Mouse (Mus musculus): ENCODE measurements around the gene Iqck. TPM values are rescaled to one million over a fixed set of nuclear protein-coding genes. Genes with fewer than 3 reads are reported as not detected.
A peak's percentile ranks its signal among the peaks of the same experiment; 100 is the strongest.

The Iqck gene
- total and polyA plus RNA-seq, 2 experiments from 2014 or later, result 3.5 to 5.9 TPM

DNA sequence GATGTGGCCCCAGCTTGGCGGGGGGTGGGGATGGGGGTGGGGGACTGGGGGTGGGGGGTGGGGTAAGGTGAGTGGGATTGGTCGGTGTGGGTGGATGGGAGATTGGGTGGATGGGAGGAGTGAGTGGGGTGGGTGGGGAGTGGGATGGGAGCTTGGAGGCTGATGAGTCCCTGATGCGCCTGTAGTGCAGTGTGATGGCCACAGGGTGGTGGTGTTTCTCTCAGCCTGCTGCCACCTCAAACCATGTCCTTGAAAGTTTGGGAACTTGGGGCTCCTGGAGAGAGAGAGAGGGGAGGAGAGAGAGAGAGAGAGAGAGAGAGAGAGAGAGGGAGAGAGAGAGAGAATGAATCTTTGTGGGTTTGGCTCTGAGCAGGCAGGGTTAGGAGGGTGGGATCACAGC, 160.2 kb downstream of the Iqck start:
- DNase-seq (ENCODE audit: low spot score) (peak; percentile 76), ATAC-seq (ENCODE audit: low FRiP score) (no peak)
- Histone ChIP-seq H3K9me3 (ENCODE audit: low read length) (no peaks in the 10 kb centered on the region), H3K27me3 (ENCODE audit: insufficient read depth, low read length) (no peaks in the 10 kb centered on the region; the same call in 1 of the 2 replicates), H3K27ac (ENCODE audit: low read depth, low read length) (no peak overlapping the region), H3K9ac (replicated peaks; ENCODE audit: low read length, poor library complexity, severe bottlenecking) (no peak overlapping the region), H3K4me2 (ENCODE audit: low read depth, low read length, poor library complexity, severe bottlenecking) (no peak overlapping the region), H3K36me3 (ENCODE audit: insufficient read depth, low read length) (no peaks in the 10 kb centered on the region), H3K4me3 (ENCODE audit: low read depth, low read length) (no peak overlapping the region), H3K4me1 (ENCODE audit: insufficient read depth, low read length) (no peaks in the 10 kb centered on the region)
- WGBS, result 0% methylated on average over 2 of the region's 3 CpGs
- peak; percentile 77 for TF ChIP-seq CTCF (IDR thresholded peaks at IDR 0.05)

GRCm38 (mm10) chr7:119019537-119019936, 164.0 kb downstream of the Iqck start:
- H3K27ac ChIP-seq (ENCODE audit: low read depth, low read length), result no peak overlapping the region
- H3K4me2 ChIP-seq (ENCODE audit: low read depth, low read length, poor library complexity, severe bottlenecking), result no peak overlapping the region
- TF ChIP-seq CTCF (IDR thresholded peaks at IDR 0.05), result peak; percentile 88
- ATAC-seq (ENCODE audit: low FRiP score), result peak; percentile 70
- H3K4me1 ChIP-seq (ENCODE audit: insufficient read depth, low read length), result no peaks in the 10 kb centered on the region
- H3K27me3 ChIP-seq (ENCODE audit: insufficient read depth, low read length), result no peaks in the 10 kb centered on the region; the same call in 1 of the 2 replicates
- WGBS, result 10% methylated on average over 4 of the region's 4 CpGs
- H3K9ac ChIP-seq (replicated peaks; ENCODE audit: low read length, poor library complexity, severe bottlenecking), result no peak overlapping the region
- H3K36me3 ChIP-seq (ENCODE audit: insufficient read depth, low read length), result no peaks in the 10 kb centered on the region
- no peak overlapping the region for H3K4me3 ChIP-seq (ENCODE audit: low read depth, low read length)
- DNase-seq (ENCODE audit: low spot score), result peak; percentile 87
- no peaks in the 10 kb centered on the region for H3K9me3 ChIP-seq (ENCODE audit: low read length)

Other genes starting within 250 kb of the Iqck start
- 298 and 300 TPM in 2 replicates for gene Gde1, start 150.0 kb upstream of the Iqck start, total RNA-seq (2014; rRNA removed)
- 272 and 286 TPM in 2 replicates for gene Gde1, start 150.0 kb upstream of the Iqck start, polyA plus RNA-seq (2015; fragmentation: Nextera tagmentation; extraction: Ambion mirVana)
- gene Ccp110, start 143.2 kb upstream of the Iqck start, total RNA-seq (2014; rRNA removed), result 24.2 and 28.6 TPM in 2 replicates
- gene Ccp110, start 143.2 kb upstream of the Iqck start, polyA plus RNA-seq (2015; fragmentation: Nextera tagmentation; extraction: Ambion mirVana), result 14.7 and 17.4 TPM in 2 replicates
- 105 and 114 TPM in 2 replicates for gene Vps35l, start 115.5 kb upstream of the Iqck start, total RNA-seq (2014; rRNA removed)
- 89.4 and 93.2 TPM in 2 replicates for gene Vps35l, start 115.5 kb upstream of the Iqck start, polyA plus RNA-seq (2015; fragmentation: Nextera tagmentation; extraction: Ambion mirVana)
- gene Knop1, start 502 bp downstream of the Iqck start, total RNA-seq (2014; rRNA removed), result 31.6 and 37.5 TPM in 2 replicates
- 67.5 and 73.2 TPM in 2 replicates for gene Knop1, start 502 bp downstream of the Iqck start, polyA plus RNA-seq (2015; fragmentation: Nextera tagmentation; extraction: Ambion mirVana)
- gene Gprc5b, start 139.5 kb downstream of the Iqck start, total RNA-seq (2014; rRNA removed), result 19.9 and 30.1 TPM in 2 replicates
- 6.1 and 6.6 TPM in 2 replicates for gene Gprc5b, start 139.5 kb downstream of the Iqck start, polyA plus RNA-seq (2015; fragmentation: Nextera tagmentation; extraction: Ambion mirVana)